Mouse (Mus musculus) midbrain, embryonic 16.5 days (tissue): ENCODE measurements around the gene Zscan2. TPM values are rescaled to one million over a fixed set of nuclear protein-coding genes. Genes with fewer than 3 reads are reported as not detected.

ENCODE experiments used
- ATAC-seq: fragments of 200-750 bp; cut with Nextera tagmentation; 2 replicates; pipeline ENCODE4 v1.8.0; 2017; ENCODE audit warnings: moderate TSS enrichment
- H3K27ac ChIP-seq: fragments of 300-500 bp; sonication (generic); 2 replicates; pipeline ENCODE4 v1.5.1; 2014; ENCODE audit warnings: mild to moderate bottlenecking, low read length, mixed read lengths
- H3K27me3 ChIP-seq: fragments of 300-500 bp; sonication (generic); 2 replicates; pipeline ENCODE4 v1.6.1; 2014; ENCODE audit warnings: low read depth, low read length, mixed read lengths; ENCODE audit not compliant: control insufficient read depth, insufficient read depth
- H3K36me3 ChIP-seq: fragments of 300-500 bp; sonication (generic); 2 replicates; pipeline ENCODE4 v1.6.1; 2014; ENCODE audit warnings: mild to moderate bottlenecking, low read length, moderate library complexity, mixed read lengths; ENCODE audit not compliant: control insufficient read depth, insufficient read depth
- H3K4me1 ChIP-seq: fragments of 300-500 bp; sonication (generic); 2 replicates; pipeline ENCODE4 v1.6.1; 2014; ENCODE audit warnings: mild to moderate bottlenecking, low read length, mixed read lengths; ENCODE audit not compliant: control insufficient read depth, insufficient read depth
- H3K4me2 ChIP-seq: fragments of 300-500 bp; sonication (generic); 2 replicates; pipeline ENCODE4 v1.6.1; 2014; ENCODE audit warnings: mild to moderate bottlenecking, low read length, mixed read lengths
- H3K4me3 ChIP-seq: fragments of 300-500 bp; sonication (generic); 2 replicates; pipeline ENCODE4 v1.5.1; 2014; ENCODE audit warnings: low read depth, mild to moderate bottlenecking, low read length, moderate library complexity, mixed read lengths
- H3K9ac ChIP-seq: fragments of 300-500 bp; sonication (generic); 2 replicates; pipeline ENCODE4 v1.6.1; 2014; ENCODE audit warnings: low read depth, low read length, mixed read lengths
- H3K9me3 ChIP-seq: fragments of 300-500 bp; sonication (generic); replicated peaks from 2 replicates; pipeline ENCODE4 v1.6.1; 2014; ENCODE audit warnings: mild to moderate bottlenecking, low read length, mixed read lengths; ENCODE audit not compliant: control insufficient read depth, poor library complexity, severe bottlenecking
- WGBS: fragments of 180-500 bp; shearing (Covaris S2); extraction: QIAGEN DNeasy Blood & Tissue Kit; methylation state at CpG from one replicate; pipeline ENCODE4 v1.1.7; 2014; 5-methylcytosine and 5-hydroxymethylcytosine counted together
- polyA plus RNA-seq: library from polyadenylated mRNA; unstranded; fragments of >200 nt; fragmentation: Nextera tagmentation; extraction: Ambion mirVana; gene quantifications from 2 replicates; pipeline ENCODE4 v1.2.1, GENCODE M21; 2015

Zscan2 gene
- polyA plus RNA-seq, 1 experiment from 2014 or later, result 4.0 TPM

DNA sequence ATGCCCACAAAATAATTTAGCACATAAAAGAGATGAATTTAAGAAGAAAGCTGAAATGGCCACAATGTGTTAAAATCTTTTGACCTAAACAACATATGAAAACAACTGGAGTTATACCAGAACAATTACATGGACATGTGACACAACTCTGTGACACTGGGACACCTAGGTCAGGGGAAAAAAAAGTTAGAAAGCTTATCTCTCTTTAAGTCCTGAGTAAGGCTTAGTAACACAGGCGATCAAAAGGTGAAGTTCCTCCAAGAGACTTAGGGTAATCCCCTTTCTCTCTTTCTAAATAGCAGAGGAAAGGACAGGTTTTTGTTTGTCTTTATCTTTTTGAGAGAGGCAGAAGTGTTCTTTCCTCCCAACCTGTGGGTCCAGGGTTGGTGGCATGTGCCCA is 20.5 kb upstream of the Zscan2 start:
- no peak overlapping the region for H3K27ac ChIP-seq
- H3K27me3 ChIP-seq, result no peaks in the 10 kb centered on the region
- no peaks in the 10 kb centered on the region for H3K4me1 ChIP-seq
- no peak overlapping the region for H3K9ac ChIP-seq
- no peaks in the 10 kb centered on the region for H3K9me3 ChIP-seq
- no peak overlapping the region for H3K4me3 ChIP-seq
- ATAC-seq, result no peak
- no peaks in the 10 kb centered on the region for H3K36me3 ChIP-seq
- no peak overlapping the region for H3K4me2 ChIP-seq
- 7% methylated on average over 1 of the region's 1 CpGs for WGBS

DNA sequence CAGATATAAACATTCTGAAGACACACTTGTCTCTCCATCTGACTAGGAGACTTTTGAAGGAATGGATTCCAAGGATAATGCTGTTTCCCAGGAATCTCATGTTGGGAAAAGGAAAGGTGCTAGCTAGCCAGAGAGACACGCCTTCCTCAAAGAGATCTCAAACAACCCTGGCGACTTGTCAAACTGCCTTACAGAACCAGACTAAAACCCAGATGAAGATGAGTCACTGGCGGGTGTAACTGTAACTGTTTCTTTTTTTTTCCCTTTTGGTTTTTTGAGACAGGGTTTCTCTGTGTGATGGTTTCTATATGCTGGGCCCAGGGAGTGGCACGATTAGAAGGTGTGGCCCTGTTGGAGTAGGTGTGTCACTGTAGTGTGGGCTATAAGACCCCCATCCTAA is 19.8 kb upstream of the Zscan2 start:
- Histone ChIP-seq H3K4me1 (no peaks in the 10 kb centered on the region), H3K36me3 (no peaks in the 10 kb centered on the region), H3K4me2 (no peak overlapping the region), H3K4me3 (no peak overlapping the region), H3K27me3 (no peaks in the 10 kb centered on the region), H3K9me3 (no peaks in the 10 kb centered on the region), H3K9ac (no peak overlapping the region), H3K27ac (no peak overlapping the region)
- 84% methylated on average over 4 of the region's 4 CpGs for WGBS
- no peak for ATAC-seq

- Histone ChIP-seq H3K36me3 (no peaks in the 10 kb centered on the region), H3K27me3 (no peaks in the 10 kb centered on the region), H3K9ac (no peak overlapping the region), H3K27ac (no peak overlapping the region), H3K4me2 (no peak overlapping the region), H3K4me1 (no peaks in the 10 kb centered on the region), H3K4me3 (no peak overlapping the region), H3K9me3 (no peaks in the 10 kb centered on the region)
- 79% methylated on average over 5 of the region's 5 CpGs for WGBS
- no peak for ATAC-seq
Observed at GRCm38 (mm10) chr7:80842132-80842531, 18.6 kb upstream of the Zscan2 start.

- Histone ChIP-seq H3K27ac (no peak overlapping the region), H3K4me2 (no peak overlapping the region)
- 76% methylated on average over 1 of the region's 1 CpGs for WGBS
Observed at GRCm38 (mm10) chr7:80843176-80843575, 17.5 kb upstream of the Zscan2 start.

DNA sequence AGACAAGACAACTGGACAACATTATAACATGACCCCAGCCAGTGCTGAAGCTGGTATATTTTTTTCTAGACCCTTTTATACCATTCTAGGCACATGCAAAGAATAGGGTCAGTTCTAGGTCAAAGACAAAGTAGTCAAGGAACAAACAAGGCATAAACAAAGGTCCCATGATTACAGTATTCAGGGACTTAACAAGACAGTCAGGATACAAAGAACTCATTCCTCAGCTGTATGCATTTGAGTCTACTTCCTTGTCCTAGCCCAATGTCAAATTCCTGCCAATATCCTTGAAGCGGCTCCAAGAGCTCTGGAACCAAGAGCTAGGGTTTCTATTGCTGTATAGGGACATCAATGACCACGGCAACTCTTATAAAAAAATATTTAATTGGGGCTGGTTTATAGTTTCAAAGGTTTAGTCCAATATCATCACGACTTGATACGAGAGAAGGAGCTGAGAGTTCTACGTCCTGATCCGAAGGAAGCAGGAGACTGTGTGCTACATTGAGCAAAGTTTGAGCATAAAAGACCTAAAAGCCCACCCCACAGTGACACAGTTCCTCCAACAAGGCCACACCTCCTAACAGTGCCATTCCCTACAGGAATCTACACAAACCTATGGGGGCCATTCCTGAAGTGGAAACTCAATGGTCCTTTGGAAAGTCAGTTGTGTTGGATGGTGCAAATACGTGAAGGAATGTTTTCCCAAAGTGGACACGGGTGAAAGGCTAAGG is 16.6 kb upstream of the Zscan2 start:
- H3K27ac ChIP-seq, result no peak overlapping the region
- no peak overlapping the region for H3K4me3 ChIP-seq
- H3K4me2 ChIP-seq, result no peak overlapping the region
- H3K9ac ChIP-seq, result no peak overlapping the region
- no peaks in the 10 kb centered on the region for H3K9me3 ChIP-seq
- no peaks in the 10 kb centered on the region for H3K4me1 ChIP-seq
- 91% methylated on average over 8 of the region's 8 CpGs for WGBS
- H3K27me3 ChIP-seq, result no peaks in the 10 kb centered on the region
- H3K36me3 ChIP-seq, result no peaks in the 10 kb centered on the region
- no peak for ATAC-seq

More at GRCm38 (mm10) chr7:80843176-80843575, 17.5 kb upstream of the Zscan2 start:
- no peaks in the 10 kb centered on the region for H3K27me3 ChIP-seq
- ATAC-seq, result no peak
- H3K9me3 ChIP-seq, result no peaks in the 10 kb centered on the region
- no peaks in the 10 kb centered on the region for H3K36me3 ChIP-seq
- H3K4me1 ChIP-seq, result no peaks in the 10 kb centered on the region
- H3K4me3 ChIP-seq, result no peak overlapping the region
- no peak overlapping the region for H3K9ac ChIP-seq

GRCm38 (mm10) chr7:80844691-80845090 is 16.0 kb upstream of the Zscan2 start:
- H3K4me1 ChIP-seq, result no peaks in the 10 kb centered on the region
- H3K9me3 ChIP-seq, result no peaks in the 10 kb centered on the region
- no peak overlapping the region for H3K4me2 ChIP-seq
- H3K27me3 ChIP-seq, result no peaks in the 10 kb centered on the region
- no peak overlapping the region for H3K27ac ChIP-seq
- H3K36me3 ChIP-seq, result no peaks in the 10 kb centered on the region
- H3K9ac ChIP-seq, result no peak overlapping the region
- WGBS, result 93% methylated on average over 12 of the region's 12 CpGs
- ATAC-seq, result no peak
- no peak overlapping the region for H3K4me3 ChIP-seq

GRCm38 (mm10) chr7:80845621-80846279 is 15.0 kb upstream of the Zscan2 start:
- WGBS, result 79% methylated on average over 15 of the region's 15 CpGs
- no peaks in the 10 kb centered on the region for H3K36me3 ChIP-seq
- H3K4me1 ChIP-seq, result no peaks in the 10 kb centered on the region
- no peak overlapping the region for H3K27ac ChIP-seq
- H3K4me3 ChIP-seq, result no peak overlapping the region
- H3K4me2 ChIP-seq, result no peak overlapping the region
- H3K9ac ChIP-seq, result no peak overlapping the region
- no peaks in the 10 kb centered on the region for H3K27me3 ChIP-seq
- no peaks in the 10 kb centered on the region for H3K9me3 ChIP-seq
- no peak for ATAC-seq

- H3K4me2 ChIP-seq, result no peak overlapping the region
- no peak for ATAC-seq
- no peaks in the 10 kb centered on the region for H3K4me1 ChIP-seq
- H3K27me3 ChIP-seq, result no peaks in the 10 kb centered on the region
- no peak overlapping the region for H3K9ac ChIP-seq
- no peak overlapping the region for H3K27ac ChIP-seq
- WGBS, result 91% methylated on average over 10 of the region's 10 CpGs
- no peak overlapping the region for H3K4me3 ChIP-seq
- H3K9me3 ChIP-seq, result no peaks in the 10 kb centered on the region
- no peaks in the 10 kb centered on the region for H3K36me3 ChIP-seq
Observed at GRCm38 (mm10) chr7:80846280-80846678, 14.4 kb upstream of the Zscan2 start.

GRCm38 (mm10) chr7:80846709-80847108 is 14.0 kb upstream of the Zscan2 start:
- no peaks in the 10 kb centered on the region for H3K36me3 ChIP-seq
- H3K4me2 ChIP-seq, result no peak overlapping the region
- 95% methylated on average over 5 of the region's 5 CpGs for WGBS
- H3K27me3 ChIP-seq, result no peaks in the 10 kb centered on the region
- no peaks in the 10 kb centered on the region for H3K4me1 ChIP-seq
- H3K9ac ChIP-seq, result no peak overlapping the region
- no peak overlapping the region for H3K4me3 ChIP-seq
- no peak overlapping the region for H3K27ac ChIP-seq
- no peaks in the 10 kb centered on the region for H3K9me3 ChIP-seq
- ATAC-seq, result no peak
